Mouse (Mus musculus): ENCODE data around the gene Ly6g6c. TPM values are rescaled to one million over a fixed set of nuclear protein-coding genes. Genes with fewer than 3 reads are reported as not detected.

Ly6g6c gene
- total and polyA plus RNA-seq, 2 experiments: not detected

DNA sequence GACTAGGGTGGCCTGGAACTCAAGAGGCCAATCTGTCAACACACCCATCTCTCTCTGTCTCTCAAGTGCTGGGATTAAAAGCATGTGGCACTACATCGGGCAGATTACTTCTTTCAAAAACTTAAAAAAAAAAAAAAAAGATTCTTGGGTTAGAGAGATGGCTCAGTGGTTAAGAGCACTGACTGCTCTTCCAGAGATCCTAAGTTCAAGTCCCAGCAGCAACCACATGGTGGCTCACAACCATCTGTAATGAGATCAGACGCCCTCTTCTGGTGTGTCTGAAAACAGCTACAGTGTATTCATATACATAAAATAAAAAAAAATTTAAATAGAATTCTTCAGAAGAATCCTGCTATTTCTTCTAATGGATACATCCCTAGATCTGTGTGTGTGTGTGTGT lies 23.0 kb downstream of the Ly6g6c start:
- Histone ChIP-seq H3K4me3 (ENCODE audit: insufficient read depth, low read depth, low read length) (no peak overlapping the region), H3K27ac (replicated peaks; ENCODE audit: insufficient read depth, low read depth, low read length) (no peak overlapping the region), H3K79me2 (ENCODE audit: control insufficient read depth, insufficient read depth, low read length) (peaks cover 7% of the 10 kb centered on the region), H3K27me3 (ENCODE audit: control insufficient read depth, insufficient read depth, low read length) (no peaks in the 10 kb centered on the region), H3K9ac (ENCODE audit: low read depth, low read length) (no peak overlapping the region), H3K36me3 (ENCODE audit: control insufficient read depth, insufficient read depth, low read length) (0 out of 2 replicates have a peak, but pooled peaks cover 2% of the 10 kb centered on the region), H3K4me1 (ENCODE audit: control insufficient read depth, insufficient read depth, low read length) (peaks cover 4% of the 10 kb centered on the region; the same call in 1 of the 2 replicates)
- TF ChIP-seq POLR2A (IDR thresholded peaks at IDR 0.05; ENCODE audit: extremely low read depth, insufficient read depth, low read length): no peak
- no peak for TF ChIP-seq CTCF (IDR thresholded peaks at IDR 0.05; ENCODE audit: low read depth, low read length)
- DNase-seq (ENCODE audit: extremely low read depth, low read depth, low spot score): no peak
- WGBS: 41% methylated on average over 2 of the region's 2 CpGs

DNA sequence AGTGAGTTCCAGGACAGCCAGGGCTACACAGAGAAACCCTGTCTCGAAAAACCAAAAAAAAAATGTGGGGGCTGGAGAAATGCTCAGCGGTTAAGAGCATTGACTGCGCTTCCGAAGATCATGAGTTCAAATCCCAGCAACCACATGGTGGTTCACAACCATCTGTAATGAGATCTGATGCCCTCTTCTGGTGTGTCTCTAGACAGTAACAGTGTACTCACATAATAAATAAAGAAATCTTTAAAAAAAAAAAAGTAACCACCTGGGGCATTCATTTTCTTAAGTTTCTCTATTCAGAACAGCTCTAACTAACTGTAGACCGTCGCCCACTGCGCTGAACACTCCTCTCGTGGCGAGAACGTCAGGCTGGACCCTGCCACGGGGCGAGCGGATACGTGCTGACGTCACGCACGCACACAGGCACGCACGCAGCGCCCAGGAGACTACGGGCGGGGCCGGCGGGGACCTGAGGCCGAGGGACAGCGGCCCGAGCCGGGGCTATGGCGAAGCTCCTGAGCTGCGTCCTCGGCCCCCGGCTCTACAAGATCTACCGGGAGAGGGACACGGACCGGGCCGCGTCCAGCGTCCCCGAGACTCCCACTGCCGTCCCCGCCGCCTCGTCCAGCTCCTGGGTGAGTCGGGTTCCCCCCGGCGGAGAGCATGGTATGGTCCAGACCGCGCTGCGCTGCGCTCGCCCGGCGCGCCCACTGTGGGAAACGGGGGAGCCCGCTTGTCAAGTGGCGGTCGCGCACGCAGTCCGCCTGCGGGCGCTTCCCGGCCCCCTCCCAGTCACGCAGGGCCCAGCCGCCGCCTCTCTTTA lies 23.8 kb downstream of the Ly6g6c start, which contains the start of gene Abhd16a:
TSS of gene Abhd16a (plus strand) at position 439 of the 820 bp plus-strand sequence.
- Histone ChIP-seq H3K9ac (ENCODE audit: low read depth, low read length) (peak within 1 kb of the TSS; percentile 100), H3K36me3 (ENCODE audit: control insufficient read depth, insufficient read depth, low read length) (0 out of 2 replicates have a peak, but pooled peaks cover 2% of the 10 kb centered on the region), H3K4me3 (ENCODE audit: insufficient read depth, low read depth, low read length) (peak within 1 kb of the TSS; percentile 99), H3K27ac (replicated peaks; ENCODE audit: insufficient read depth, low read depth, low read length) (peak within 1 kb of the TSS; percentile 100), H3K79me2 (ENCODE audit: control insufficient read depth, insufficient read depth, low read length) (peaks cover 7% of the 10 kb centered on the region), H3K27me3 (ENCODE audit: control insufficient read depth, insufficient read depth, low read length) (no peaks in the 10 kb centered on the region), H3K4me1 (ENCODE audit: control insufficient read depth, insufficient read depth, low read length) (peaks cover 4% of the 10 kb centered on the region; the same call in 1 of the 2 replicates)
- peak; percentile 75 for TF ChIP-seq POLR2A (IDR thresholded peaks at IDR 0.05; ENCODE audit: extremely low read depth, insufficient read depth, low read length)
- TF ChIP-seq CTCF (IDR thresholded peaks at IDR 0.05; ENCODE audit: low read depth, low read length): peak; percentile 2; the same call in 1 of the 2 replicates
- WGBS: 3% methylated on average over 67 of the region's 67 CpGs
- peak; percentile 71 for DNase-seq (ENCODE audit: extremely low read depth, low read depth, low spot score)

GRCm38 (mm10) chr17:35090166-35090932 lies 25.2 kb downstream of the Ly6g6c start:
- 50% methylated on average over 8 of the region's 8 CpGs for WGBS
- Histone ChIP-seq H3K27me3 (ENCODE audit: control insufficient read depth, insufficient read depth, low read length) (no peaks in the 10 kb centered on the region), H3K4me1 (ENCODE audit: control insufficient read depth, insufficient read depth, low read length) (peaks cover 4% of the 10 kb centered on the region; the same call in 1 of the 2 replicates), H3K79me2 (ENCODE audit: control insufficient read depth, insufficient read depth, low read length) (peaks cover 7% of the 10 kb centered on the region), H3K4me3 (ENCODE audit: insufficient read depth, low read depth, low read length) (peak overlapping the region; percentile 99; the same call in 1 of the 2 replicates), H3K36me3 (ENCODE audit: control insufficient read depth, insufficient read depth, low read length) (0 out of 2 replicates have a peak, but pooled peaks cover 2% of the 10 kb centered on the region), H3K27ac (replicated peaks; ENCODE audit: insufficient read depth, low read depth, low read length) (peak overlapping the region; percentile 48), H3K9ac (ENCODE audit: low read depth, low read length) (peak overlapping the region; percentile 43; the same call in 1 of the 2 replicates)
- TF ChIP-seq CTCF (IDR thresholded peaks at IDR 0.05; ENCODE audit: low read depth, low read length): no peak
- no peak for TF ChIP-seq POLR2A (IDR thresholded peaks at IDR 0.05; ENCODE audit: extremely low read depth, insufficient read depth, low read length)
- peak; percentile 74 for DNase-seq (ENCODE audit: extremely low read depth, low read depth, low spot score)

GRCm38 (mm10) chr17:35092403-35093198 lies 27.4 kb downstream of the Ly6g6c start:
- H3K36me3 ChIP-seq (ENCODE audit: control insufficient read depth, insufficient read depth, low read length): 0 out of 2 replicates have a peak, but pooled peaks cover 2% of the 10 kb centered on the region
- no peak for DNase-seq (ENCODE audit: extremely low read depth, low read depth, low spot score)
- H3K4me1 ChIP-seq (ENCODE audit: control insufficient read depth, insufficient read depth, low read length): peaks cover 4% of the 10 kb centered on the region; the same call in 1 of the 2 replicates
- 90% methylated on average over 14 of the region's 14 CpGs for WGBS
- TF ChIP-seq POLR2A (IDR thresholded peaks at IDR 0.05; ENCODE audit: extremely low read depth, insufficient read depth, low read length) (no peak), CTCF (IDR thresholded peaks at IDR 0.05; ENCODE audit: low read depth, low read length) (no peak)
- H3K27ac ChIP-seq (replicated peaks; ENCODE audit: insufficient read depth, low read depth, low read length): no peak overlapping the region
- no peak overlapping the region for H3K9ac ChIP-seq (ENCODE audit: low read depth, low read length)
- H3K27me3 ChIP-seq (ENCODE audit: control insufficient read depth, insufficient read depth, low read length): no peaks in the 10 kb centered on the region
- peaks cover 7% of the 10 kb centered on the region for H3K79me2 ChIP-seq (ENCODE audit: control insufficient read depth, insufficient read depth, low read length)
- H3K4me3 ChIP-seq (ENCODE audit: insufficient read depth, low read depth, low read length): no peak overlapping the region

All from liver, adult 2 months (tissue).